Mouse (Mus musculus) ES-E14 (cell line): ENCODE measurements around the gene Kirrel3. TPM values are rescaled to one million over a fixed set of nuclear protein-coding genes. Genes with fewer than 3 reads are reported as not detected.

Source experiments
- DNase-seq: peaks from one replicate; pipeline ENCODE4 v3.0.0-alpha.2; 2013; ENCODE audit warnings: low read depth, low spot score
- H3K27ac ChIP-seq: 2 replicates; pipeline ENCODE4 v1.5.1; 2012; ENCODE audit warnings: low read depth, mild to moderate bottlenecking, low read length, moderate library complexity, mixed read lengths; ENCODE audit not compliant: poor library complexity, insufficient read depth, severe bottlenecking
- H3K36me3 ChIP-seq: 2 replicates; pipeline ENCODE4 v1.6.1; 2012; ENCODE audit warnings: mild to moderate bottlenecking, low read length, moderate library complexity, mixed read lengths; ENCODE audit not compliant: control insufficient read depth, poor library complexity, insufficient read depth, severe bottlenecking
- H3K4me1 ChIP-seq, 2 experiments: fragments of 150-350 bp in 1 of 2; sonication (generic) in 1 of 2; 2 replicates each; pipeline ENCODE4 v1.6.1; 2012; ENCODE audit warnings: low read length in 2 of 2, mild to moderate bottlenecking in 1 of 2, mixed read lengths in 1 of 2; ENCODE audit not compliant: control insufficient read depth in 2 of 2, insufficient read depth in 2 of 2, poor library complexity in 1 of 2
- H3K4me3 ChIP-seq, 2 experiments: fragments of 150-350 bp in 1 of 2; sonication (generic) in 1 of 2; 2 replicates each; pipeline ENCODE4 v1.5.1; 2012; ENCODE audit warnings: low read length in 2 of 2, low read depth in 1 of 2, mild to moderate bottlenecking in 1 of 2, mixed read lengths in 1 of 2; ENCODE audit not compliant: insufficient read depth in 1 of 2, poor library complexity in 1 of 2, severe bottlenecking in 1 of 2
- H3K9ac ChIP-seq: 2 replicates; pipeline ENCODE4 v1.6.1; 2012; ENCODE audit warnings: low read depth, mild to moderate bottlenecking, low read length, mixed read lengths; ENCODE audit not compliant: poor library complexity, insufficient read depth, severe bottlenecking
- H3K9me3 ChIP-seq: fragments of 150-350 bp; sonication (generic); 2 replicates; pipeline ENCODE4 v1.6.1; 2012; ENCODE audit warnings: low read depth, mild to moderate bottlenecking, low read length; ENCODE audit not compliant: control insufficient read depth, insufficient read depth
- CHD2 ChIP-seq: IDR thresholded peaks from 2 replicates; pipeline ENCODE4 v1.6.1; 2014; ENCODE audit warnings: mild to moderate bottlenecking, low read depth, low read length, inconsistent platforms
- HCFC1 ChIP-seq: IDR thresholded peaks from 2 replicates; pipeline ENCODE4 v1.6.1; 2012; ENCODE audit warnings: low read length, inconsistent platforms, borderline replicate concordance; ENCODE audit not compliant: insufficient read depth
- MAFK ChIP-seq: IDR thresholded peaks from 2 replicates; pipeline ENCODE4 v1.6.1; 2014; ENCODE audit warnings: mild to moderate bottlenecking, low read depth, low read length, inconsistent platforms; ENCODE audit not compliant: insufficient read depth
- ZC3H11A ChIP-seq: IDR thresholded peaks from 2 replicates; pipeline ENCODE4 v1.6.1; 2012; ENCODE audit warnings: low read depth, mild to moderate bottlenecking, inconsistent platforms, low read length, borderline replicate concordance
- ZNF384 ChIP-seq: IDR thresholded peaks from 2 replicates; pipeline ENCODE4 v1.6.1; 2012; ENCODE audit warnings: low read depth, low read length, inconsistent platforms
- in situ Hi-C, 2 experiments: fragments of 600-800 bp; cut with MboI; formaldehyde crosslinking; loops; one replicate each; pipeline ENCODE4 v1.15.1; 2025; ENCODE audit warnings: low sequenced_read_pairs in 2 of 2, inconsistent platforms in 1 of 2; ENCODE audit not compliant: unreplicated experiment in 2 of 2
- total RNA-seq: library from RNA; depleted of rRNA; stranded (reverse); fragments of 300-350 nt; gene quantifications from 2 replicates; pipeline ENCODE4 v1.2.3, GENCODE M21; 2012

Gene Kirrel3
- total RNA-seq, 1 experiment, result 0.67 TPM

- no peaks in the 10 kb centered on the region for H3K9me3 ChIP-seq
- no peaks in the 10 kb centered on the region for H3K4me1 ChIP-seq
- in situ Hi-C loops, result no loop called here
- no peak for DNase-seq
- H3K4me3 ChIP-seq, result no peak overlapping the region
- H3K9ac ChIP-seq, result no peak overlapping the region
- H3K36me3 ChIP-seq, result no peaks in the 10 kb centered on the region
- H3K27ac ChIP-seq, result no peak overlapping the region
- no peak for TF ChIP-seq ZNF384
- TF ChIP-seq MAFK, result no peak
- TF ChIP-seq CHD2, result no peak
- TF ChIP-seq HCFC1, result no peak
- no peak for TF ChIP-seq ZC3H11A
Measured at GRCm38 (mm10) chr9:34843275-34843965, 357.7 kb downstream of the Kirrel3 start.

GRCm38 (mm10) chr9:34846440-34846839 lies 360.7 kb downstream of the Kirrel3 start:
- Histone ChIP-seq H3K36me3 (no peaks in the 10 kb centered on the region), H3K9ac (no peak overlapping the region), H3K4me1 (no peaks in the 10 kb centered on the region), H3K27ac (no peak overlapping the region), H3K4me3 (no peak overlapping the region), H3K9me3 (no peaks in the 10 kb centered on the region)
- in situ Hi-C loops, result no loop called here
- TF ChIP-seq CHD2 (no peak), HCFC1 (no peak), ZC3H11A (no peak)
- no peak for DNase-seq

GRCm38 (mm10) chr9:34847664-34848063 lies 362.0 kb downstream of the Kirrel3 start:
- no peaks in the 10 kb centered on the region for H3K36me3 ChIP-seq
- no peaks in the 10 kb centered on the region for H3K4me1 ChIP-seq
- no peak for TF ChIP-seq ZNF384
- no peak overlapping the region for H3K4me3 ChIP-seq
- in situ Hi-C loops, result no loop called here
- no peak overlapping the region for H3K9ac ChIP-seq
- DNase-seq, result peak; percentile 29
- no peaks in the 10 kb centered on the region for H3K9me3 ChIP-seq
- no peak overlapping the region for H3K27ac ChIP-seq

- Histone ChIP-seq H3K36me3 (no peaks in the 10 kb centered on the region), H3K9me3 (no peaks in the 10 kb centered on the region), H3K9ac (no peak overlapping the region), H3K4me3 (no peak overlapping the region), H3K27ac (no peak overlapping the region), H3K4me1 (no peaks in the 10 kb centered on the region)
- TF ChIP-seq MAFK, result no peak
- no peak for TF ChIP-seq ZC3H11A
- TF ChIP-seq CHD2, result no peak
- TF ChIP-seq HCFC1, result no peak
- TF ChIP-seq ZNF384, result no peak
- in situ Hi-C loops, result loop anchor here (10.0 to 25.0 kb wide), 3 partner anchors 161 to 314 kb away; no protein-coding TSS in a partner anchor
- no peak for DNase-seq
Measured at GRCm38 (mm10) chr9:34851136-34851535, 365.4 kb downstream of the Kirrel3 start.

GRCm38 (mm10) chr9:34857575-34857974 lies 371.9 kb downstream of the Kirrel3 start:
- TF ChIP-seq ZC3H11A, result peak; percentile 5; the same call in 1 of the 2 replicates
- no peak for TF ChIP-seq CHD2

More at GRCm38 (mm10) chr9:34857575-34857974, 371.9 kb downstream of the Kirrel3 start:
- H3K27ac ChIP-seq, result no peak overlapping the region
- no peaks in the 10 kb centered on the region for H3K4me1 ChIP-seq
- in situ Hi-C loops, result loop anchor here (5.0 to 25.0 kb wide), 4 partner anchors 155 to 307 kb away; no protein-coding TSS in a partner anchor
- H3K36me3 ChIP-seq, result no peaks in the 10 kb centered on the region
- H3K9me3 ChIP-seq, result no peaks in the 10 kb centered on the region
- DNase-seq, result peak; percentile 48
- no peak overlapping the region for H3K9ac ChIP-seq
- H3K4me3 ChIP-seq, result no peak overlapping the region
